Mouse (Mus musculus) induced T-regulatory cell, adult 2 months (primary cell): ENCODE results near the gene Zfp956.

Source experiments
- DNase-seq: peaks from one replicate; pipeline ENCODE4 v3.0.0-alpha.2; 2012; ENCODE audit warnings: low read depth

The Zfp956 gene

DNA sequence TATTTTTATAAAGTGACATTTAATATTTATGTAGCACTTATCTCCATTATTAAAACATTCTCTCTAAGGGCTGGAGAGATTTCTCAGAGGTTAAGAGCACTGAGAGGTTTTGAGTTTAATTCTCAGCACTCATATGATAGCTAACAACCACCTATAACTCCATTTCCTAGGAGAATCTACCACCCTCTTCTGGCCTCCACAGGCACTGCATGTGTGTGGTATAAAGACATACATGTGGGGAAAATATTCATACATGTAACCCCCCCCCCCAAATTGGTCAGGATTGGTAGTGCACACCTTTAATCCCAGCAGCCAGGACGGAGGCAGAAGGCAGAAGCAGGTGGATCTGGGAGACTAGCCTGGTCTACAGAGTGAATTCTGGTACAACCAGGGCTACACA lies 21.4 kb downstream of the Zfp956 start:
- peak; percentile 48 for DNase-seq

DNA sequence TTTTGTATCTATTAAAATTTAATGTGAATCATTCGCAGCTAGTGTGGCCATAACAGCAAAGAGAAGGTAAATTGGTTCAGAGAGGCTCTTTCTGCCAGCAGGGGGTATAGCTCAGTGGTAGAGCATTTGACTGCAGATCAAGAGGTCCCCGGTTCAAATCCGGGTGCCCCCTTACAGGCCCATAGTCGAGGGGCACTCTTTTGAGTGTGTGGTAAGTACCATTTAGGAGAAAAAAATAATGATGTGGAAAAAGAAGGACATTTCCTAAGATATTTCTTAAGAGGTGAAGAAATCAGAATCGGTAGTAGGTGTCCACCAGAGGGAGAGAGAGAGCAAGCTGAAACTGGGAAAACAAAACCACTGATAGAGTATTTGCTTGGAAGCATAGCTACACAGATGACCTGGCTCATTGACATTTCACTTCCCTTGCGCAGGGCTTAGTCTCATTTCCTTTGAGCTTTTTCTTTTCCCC lies 25.7 kb downstream of the Zfp956 start:
- DNase-seq, result peak; percentile 68

DNA sequence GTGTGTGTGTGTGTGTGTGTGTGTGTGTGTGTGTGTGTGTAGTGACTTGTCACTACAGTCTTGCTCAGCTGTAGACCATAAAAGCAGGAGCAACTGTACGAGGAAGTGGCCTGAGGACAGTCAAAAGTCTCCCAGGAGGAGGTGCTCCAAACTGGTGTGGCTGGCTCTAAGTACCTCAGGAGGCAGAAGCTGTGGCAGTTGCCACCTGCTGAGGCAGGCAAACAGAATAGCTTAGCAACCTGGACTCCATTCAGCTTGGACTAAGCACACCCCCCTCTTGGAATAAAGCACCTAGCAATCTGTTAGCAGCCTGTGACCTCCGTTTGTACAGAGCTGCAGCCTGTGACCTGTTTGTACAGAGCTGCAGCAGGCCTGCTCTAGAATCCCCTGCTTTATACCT lies 30.7 kb downstream of the Zfp956 start:
- DNase-seq, result no peak

DNA sequence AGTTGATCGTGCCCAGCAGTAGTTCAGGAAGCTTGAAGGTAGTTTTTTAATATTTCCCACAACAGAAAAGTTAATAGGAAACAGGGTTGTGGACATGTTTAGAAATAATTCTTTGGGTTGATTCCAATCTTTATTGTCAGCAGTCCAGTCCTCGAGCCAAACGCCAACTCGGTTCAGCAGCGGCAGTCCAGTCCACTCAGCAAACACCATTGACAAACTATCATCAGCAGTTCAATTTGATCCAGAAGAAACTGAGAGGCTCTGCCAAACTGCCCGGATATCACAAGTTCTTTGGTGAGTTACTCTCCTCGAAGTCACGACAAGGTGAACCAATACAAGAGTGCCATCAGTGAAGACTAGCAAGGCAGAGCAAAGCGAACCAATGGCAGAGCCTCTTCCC lies 42.5 kb downstream of the Zfp956 start:
- DNase-seq, result no peak

DNA sequence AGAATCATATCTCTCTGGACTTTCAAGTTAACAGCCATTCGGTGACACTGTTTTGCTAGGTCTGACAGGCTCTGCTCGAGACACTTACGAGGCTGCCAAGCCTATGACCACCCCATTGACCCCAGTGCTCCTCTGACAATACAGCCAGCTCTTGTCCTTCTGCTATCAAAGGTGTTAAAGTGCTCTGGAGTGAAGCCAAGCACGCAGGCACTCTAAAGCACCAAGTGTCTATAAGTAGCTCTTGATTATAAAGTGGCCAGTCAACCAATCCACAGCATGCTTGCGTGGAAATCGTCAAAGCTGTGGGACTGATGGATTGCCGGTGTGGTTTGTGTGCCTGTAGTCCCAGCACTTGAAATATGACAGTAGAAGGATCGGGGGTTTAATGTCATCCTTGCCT lies 57.5 kb downstream of the Zfp956 start:
- DNase-seq, result no peak
